Mouse (Mus musculus): ENCODE measurements around the gene Gfra1. TPM values are rescaled to one million over a fixed set of nuclear protein-coding genes. Genes with fewer than 3 reads are reported as not detected.

Gfra1 gene
- total and polyA plus RNA-seq, 3 experiments = not detected

DNA sequence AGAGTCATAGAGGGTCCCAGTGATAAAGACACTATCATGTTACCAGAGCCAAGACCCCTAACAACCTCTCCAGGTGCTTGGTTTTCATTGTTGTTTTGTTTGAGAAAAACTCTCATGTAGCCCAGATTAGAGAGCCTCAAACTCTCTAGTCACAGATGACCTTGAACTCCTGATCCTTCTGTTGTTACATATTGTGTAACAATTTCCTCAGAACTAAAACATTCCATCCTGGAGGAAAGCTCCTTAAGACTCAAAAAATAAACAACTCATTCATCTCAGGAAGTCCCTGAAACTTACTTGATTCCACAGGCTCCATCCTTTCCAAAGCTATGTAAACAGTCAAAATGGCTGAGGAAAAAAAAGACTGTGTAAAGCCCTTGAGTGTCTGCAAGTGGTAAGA lies 49.0 kb downstream of the Gfra1 start:
- dilution Hi-C loops (cut with MboI; ENCODE audit: extremely low pct_ligation_motif_present, extremely low pct_unique_long_range_greater_than_20kb, low sequenced_read_pairs) (no loop called here), in situ Hi-C loops (cut with MboI; ENCODE audit: low pct_ligation_motif_present, low pct_unique_long_range_greater_than_20kb, low sequenced_read_pairs) (no loop called here)
- H3K4me1 ChIP-seq (ENCODE audit: control insufficient read depth in 1 of 2, insufficient read depth in 2 of 2) = no peaks in the 10 kb centered on the region
- peaks cover 2% of the 10 kb centered on the region for H3K27me3 ChIP-seq (replicated peaks)
- H3K4me2 ChIP-seq (ENCODE audit: insufficient read depth, low read depth, poor library complexity, severe bottlenecking) = no peak overlapping the region
- H3K9me3 ChIP-seq (replicated peaks; ENCODE audit: low read length) = no peaks in the 10 kb centered on the region
- no peak overlapping the region for H3K27ac ChIP-seq (ENCODE audit: insufficient read depth, low read depth)
- no peaks in the 10 kb centered on the region for H3K79me2 ChIP-seq (replicated peaks; ENCODE audit: control insufficient read depth, extremely low read depth, insufficient read depth, poor library complexity, severe bottlenecking)
- no peak overlapping the region for H3K9ac ChIP-seq (ENCODE audit: insufficient read depth, low read depth)
- DNase-seq (ENCODE audit: extremely low read depth) = no peak
- H3K4me3 ChIP-seq (replicated peaks in 1 of 3; ENCODE audit: low read depth in 2 of 3, low read length in 2 of 3, poor library complexity in 1 of 3) = no peak overlapping the region
- no peaks in the 10 kb centered on the region for H3K36me3 ChIP-seq (replicated peaks in 1 of 2; ENCODE audit: control insufficient read depth in 1 of 2, insufficient read depth in 1 of 2, low read length in 1 of 2)
- TF ChIP-seq GABPA (IDR thresholded peaks at IDR 0.05; ENCODE audit: insufficient replicate concordance, low read depth, low read length) = no peak
- TF ChIP-seq MAFK (IDR thresholded peaks at IDR 0.05; ENCODE audit: insufficient replicate concordance, low read length) = no peak
- TF ChIP-seq CHD1 (IDR thresholded peaks at IDR 0.05; ENCODE audit: low read depth, low read length) = no peak
- no peak for TF ChIP-seq UBTF (IDR thresholded peaks at IDR 0.05; ENCODE audit: low read depth, low read length)
- TF ChIP-seq SIN3A (IDR thresholded peaks at IDR 0.05; ENCODE audit: low read length) = no peak
- no peak for TF ChIP-seq TCF12 (IDR thresholded peaks at IDR 0.05; ENCODE audit: low read depth, low read length)
- TF ChIP-seq CTCF (conservative IDR thresholded peaks at IDR 0.05 in 1 of 2, IDR thresholded peaks at IDR 0.05 in 1 of 2; ENCODE audit: low read depth in 2 of 2, low read length in 2 of 2) = no peak
- no peak for TF ChIP-seq KAT2A (IDR thresholded peaks at IDR 0.05; ENCODE audit: insufficient replicate concordance, low read length)
- TF ChIP-seq E2F4 (IDR thresholded peaks at IDR 0.05; ENCODE audit: insufficient replicate concordance, low read depth, low read length) = no peak

DNA sequence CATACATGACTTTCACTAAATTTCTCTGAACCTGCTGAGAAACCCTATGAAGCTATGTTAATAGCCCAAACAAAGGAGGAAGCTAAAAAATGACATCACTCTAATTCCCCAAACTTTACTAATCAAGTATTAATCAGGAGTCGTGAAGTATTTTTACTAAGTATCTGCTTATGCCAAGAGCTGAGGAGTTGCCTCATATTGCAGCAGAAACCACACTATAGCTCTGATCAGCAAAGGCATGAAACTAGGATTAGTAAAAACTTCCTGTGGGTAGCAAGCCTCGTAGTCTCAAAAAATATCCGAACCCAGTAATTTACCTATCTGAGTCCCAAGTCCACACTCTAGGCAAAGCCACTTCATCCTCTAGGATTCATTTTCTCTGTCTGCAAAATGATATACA lies 55.5 kb downstream of the Gfra1 start:
- no peaks in the 10 kb centered on the region for H3K79me2 ChIP-seq (replicated peaks; ENCODE audit: control insufficient read depth, extremely low read depth, insufficient read depth, poor library complexity, severe bottlenecking)

DNA sequence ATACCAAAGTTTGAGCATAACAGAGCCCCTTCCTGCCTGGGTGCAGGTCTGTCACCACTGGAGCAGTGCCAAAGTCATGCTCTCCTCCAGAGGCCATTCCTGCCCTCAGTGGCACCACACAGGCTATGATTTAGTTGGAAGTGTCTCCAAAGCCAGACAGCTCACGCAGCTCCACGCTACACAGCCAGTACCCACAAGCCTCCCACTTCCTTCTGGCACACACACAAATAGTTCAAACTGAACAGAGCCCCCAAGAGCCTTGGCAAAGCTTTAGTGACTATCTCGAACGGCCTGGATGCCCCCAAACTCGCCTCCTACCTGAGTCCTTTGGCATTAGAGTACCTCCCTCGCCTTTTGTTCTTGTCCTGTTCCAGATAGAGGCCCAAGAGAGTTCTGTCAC lies 56.5 kb downstream of the Gfra1 start:
- no peak for DNase-seq (ENCODE audit: extremely low read depth)
- dilution Hi-C loops (cut with MboI; ENCODE audit: extremely low pct_ligation_motif_present, extremely low pct_unique_long_range_greater_than_20kb, low sequenced_read_pairs) (no loop called here), in situ Hi-C loops (cut with MboI; ENCODE audit: low pct_ligation_motif_present, low pct_unique_long_range_greater_than_20kb, low sequenced_read_pairs) (no loop called here)
- H3K9ac ChIP-seq (ENCODE audit: insufficient read depth, low read depth) = no peak overlapping the region
- no peak overlapping the region for H3K4me2 ChIP-seq (ENCODE audit: insufficient read depth, low read depth, poor library complexity, severe bottlenecking)
- H3K36me3 ChIP-seq (replicated peaks in 1 of 2; ENCODE audit: control insufficient read depth in 1 of 2, insufficient read depth in 1 of 2, low read length in 1 of 2) = no peaks in the 10 kb centered on the region
- H3K4me1 ChIP-seq (ENCODE audit: control insufficient read depth in 1 of 2, insufficient read depth in 2 of 2) = no peaks in the 10 kb centered on the region
- no peak overlapping the region for H3K4me3 ChIP-seq (replicated peaks in 1 of 3; ENCODE audit: low read depth in 2 of 3, low read length in 2 of 3, poor library complexity in 1 of 3)
- H3K27me3 ChIP-seq (replicated peaks) = no peaks in the 10 kb centered on the region
- no peak for TF ChIP-seq NRF1 (IDR thresholded peaks at IDR 0.05; ENCODE audit: low read depth, low read length)
- TF ChIP-seq TBP (conservative IDR thresholded peaks at IDR 0.05; ENCODE audit: low read depth, low read length) = no peak
- TF ChIP-seq SIN3A (IDR thresholded peaks at IDR 0.05; ENCODE audit: low read length) = no peak
- no peak for TF ChIP-seq UBTF (IDR thresholded peaks at IDR 0.05; ENCODE audit: low read depth, low read length)
- TF ChIP-seq ZMIZ1 (IDR thresholded peaks at IDR 0.05; ENCODE audit: low read depth, low read length) = no peak
- no peak for TF ChIP-seq JUN (IDR thresholded peaks at IDR 0.05; ENCODE audit: insufficient read depth, low read depth, low read length)
- no peak for TF ChIP-seq NELFE (IDR thresholded peaks at IDR 0.05; ENCODE audit: low read depth, low read length)
- no peak for TF ChIP-seq MXI1 (IDR thresholded peaks at IDR 0.05; ENCODE audit: low read depth, low read length)
- TF ChIP-seq ZKSCAN1 (IDR thresholded peaks at IDR 0.05; ENCODE audit: borderline replicate concordance, low read depth, low read length) = no peak
- no peak for TF ChIP-seq RCOR1 (conservative IDR thresholded peaks at IDR 0.05; ENCODE audit: low read depth, low read length)
- no peak for TF ChIP-seq MAX (IDR thresholded peaks at IDR 0.05; ENCODE audit: low read length)
- no peak for TF ChIP-seq CHD2 (IDR thresholded peaks at IDR 0.05; ENCODE audit: low read length)
- no peak for TF ChIP-seq KAT2A (IDR thresholded peaks at IDR 0.05; ENCODE audit: insufficient replicate concordance, low read length)
- no peak for TF ChIP-seq POLR2AphosphoS2 (IDR thresholded peaks at IDR 0.05; ENCODE audit: low read depth, low read length)
- no peak for TF ChIP-seq POLR2A (IDR thresholded peaks at IDR 0.05; ENCODE audit: low read depth, low read length)
- TF ChIP-seq HCFC1 (IDR thresholded peaks at IDR 0.05; ENCODE audit: low read depth, low read length) = no peak
- no peaks in the 10 kb centered on the region for H3K79me2 ChIP-seq (replicated peaks; ENCODE audit: control insufficient read depth, extremely low read depth, insufficient read depth, poor library complexity, severe bottlenecking)
- H3K27ac ChIP-seq (ENCODE audit: insufficient read depth, low read depth) = no peak overlapping the region
- no peaks in the 10 kb centered on the region for H3K9me3 ChIP-seq (replicated peaks; ENCODE audit: low read length)

More for the DNA sequence above, 55.5 kb downstream of the Gfra1 start:
- Histone ChIP-seq H3K9ac (ENCODE audit: insufficient read depth, low read depth) (no peak overlapping the region), H3K4me1 (ENCODE audit: control insufficient read depth in 1 of 2, insufficient read depth in 2 of 2) (no peaks in the 10 kb centered on the region), H3K27me3 (replicated peaks) (no peaks in the 10 kb centered on the region), H3K36me3 (replicated peaks in 1 of 2; ENCODE audit: control insufficient read depth in 1 of 2, insufficient read depth in 1 of 2, low read length in 1 of 2) (no peaks in the 10 kb centered on the region), H3K9me3 (replicated peaks; ENCODE audit: low read length) (no peaks in the 10 kb centered on the region), H3K4me2 (ENCODE audit: insufficient read depth, low read depth, poor library complexity, severe bottlenecking) (no peak overlapping the region), H3K4me3 (replicated peaks in 1 of 3; ENCODE audit: low read depth in 2 of 3, low read length in 2 of 3, poor library complexity in 1 of 3) (no peak overlapping the region), H3K27ac (ENCODE audit: insufficient read depth, low read depth) (no peak overlapping the region)
- DNase-seq (ENCODE audit: extremely low read depth) = no peak
- no peak for TF ChIP-seq MAZ (IDR thresholded peaks at IDR 0.05; ENCODE audit: low read depth, low read length)
- no peak for TF ChIP-seq MEF2A (IDR thresholded peaks at IDR 0.05; ENCODE audit: borderline replicate concordance, low read depth, low read length)
- TF ChIP-seq CHD1 (IDR thresholded peaks at IDR 0.05; ENCODE audit: low read depth, low read length) = no peak
- no peak for TF ChIP-seq NELFE (IDR thresholded peaks at IDR 0.05; ENCODE audit: low read depth, low read length)
- TF ChIP-seq JUND (conservative IDR thresholded peaks at IDR 0.05; ENCODE audit: low read depth, low read length) = no peak
- no peak for TF ChIP-seq CHD2 (IDR thresholded peaks at IDR 0.05; ENCODE audit: low read length)
- TF ChIP-seq POLR2AphosphoS2 (IDR thresholded peaks at IDR 0.05; ENCODE audit: low read depth, low read length) = no peak
- no peak for TF ChIP-seq USF2 (conservative IDR thresholded peaks at IDR 0.05; ENCODE audit: low read depth, low read length)
- no peak for TF ChIP-seq UBTF (IDR thresholded peaks at IDR 0.05; ENCODE audit: low read depth, low read length)
- no peak for TF ChIP-seq GABPA (IDR thresholded peaks at IDR 0.05; ENCODE audit: insufficient replicate concordance, low read depth, low read length)
- TF ChIP-seq TBP (conservative IDR thresholded peaks at IDR 0.05; ENCODE audit: low read depth, low read length) = no peak
- TF ChIP-seq RCOR1 (conservative IDR thresholded peaks at IDR 0.05; ENCODE audit: low read depth, low read length) = no peak
- TF ChIP-seq ETS1 (conservative IDR thresholded peaks at IDR 0.05; ENCODE audit: low read depth, low read length) = no peak
- dilution Hi-C loops (cut with MboI; ENCODE audit: extremely low pct_ligation_motif_present, extremely low pct_unique_long_range_greater_than_20kb, low sequenced_read_pairs) (no loop called here), in situ Hi-C loops (cut with MboI; ENCODE audit: low pct_ligation_motif_present, low pct_unique_long_range_greater_than_20kb, low sequenced_read_pairs) (no loop called here)
